Mouse (Mus musculus) neural tube, embryonic 13.5 days (tissue): ENCODE data around the gene Kcnip1. TPM values are rescaled to one million over a fixed set of nuclear protein-coding genes. Genes with fewer than 3 reads are reported as not detected.

Source experiments
- ATAC-seq: fragments of 200-750 bp; cut with Nextera tagmentation; 2 replicates; pipeline ENCODE4 v1.8.0; 2017; ENCODE audit warnings: low read depth, mild to moderate bottlenecking, moderate TSS enrichment, moderate library complexity
- H3K27ac ChIP-seq: fragments of 300-500 bp; sonication (generic); replicated peaks from 2 replicates; pipeline ENCODE4 v1.5.1; 2015; ENCODE audit warnings: moderate library complexity, mild to moderate bottlenecking, inconsistent platforms
- H3K27me3 ChIP-seq: fragments of 300-500 bp; sonication (generic); 2 replicates; pipeline ENCODE4 v1.6.1; 2015; ENCODE audit warnings: mild to moderate bottlenecking, inconsistent platforms
- H3K36me3 ChIP-seq: fragments of 300-500 bp; sonication (generic); 2 replicates; pipeline ENCODE4 v1.6.1; 2015; ENCODE audit warnings: mild to moderate bottlenecking, inconsistent platforms
- H3K4me1 ChIP-seq: fragments of 300-500 bp; sonication (generic); replicated peaks from 2 replicates; pipeline ENCODE4 v1.6.1; 2015; ENCODE audit warnings: inconsistent platforms
- H3K4me2 ChIP-seq: fragments of 300-500 bp; sonication (generic); 2 replicates; pipeline ENCODE4 v1.6.1; 2015; ENCODE audit warnings: inconsistent platforms, mild to moderate bottlenecking, moderate library complexity
- H3K4me3 ChIP-seq: fragments of 300-500 bp; sonication (generic); 2 replicates; pipeline ENCODE4 v1.5.1; 2015; ENCODE audit warnings: mild to moderate bottlenecking, inconsistent platforms
- H3K9ac ChIP-seq: fragments of 300-500 bp; sonication (generic); 2 replicates; pipeline ENCODE4 v1.6.1; 2015; ENCODE audit warnings: moderate library complexity, mild to moderate bottlenecking, inconsistent platforms
- H3K9me3 ChIP-seq: fragments of 300-500 bp; sonication (generic); 2 replicates; pipeline ENCODE4 v1.6.1; 2016; ENCODE audit warnings: inconsistent platforms
- WGBS: fragments of 180-500 bp; shearing (Covaris S2); methylation state at CpG from one replicate; pipeline ENCODE4 v1.1.7; 2015; 5-methylcytosine and 5-hydroxymethylcytosine counted together
- polyA plus RNA-seq: library from polyadenylated mRNA; unstranded; fragments of >200 nt; fragmentation: Nextera tagmentation; extraction: Ambion mirVana; gene quantifications from 2 replicates; pipeline ENCODE4 v1.2.1, GENCODE M21; 2015

Gene Kcnip1
- polyA plus RNA-seq, 1 experiment from 2014 or later: 83.2 TPM

- no peaks in the 10 kb centered on the region for H3K27me3 ChIP-seq
- no peak overlapping the region for H3K4me3 ChIP-seq
- WGBS: 87% methylated on average over 8 of the region's 8 CpGs
- H3K36me3 ChIP-seq: no peaks in the 10 kb centered on the region
- ATAC-seq: no peak
- H3K4me1 ChIP-seq: 0 out of 2 replicates have a peak, but pooled peaks cover 3% of the 10 kb centered on the region
- no peaks in the 10 kb centered on the region for H3K9me3 ChIP-seq
- no peak overlapping the region for H3K27ac ChIP-seq
- H3K4me2 ChIP-seq: no peak overlapping the region
- no peak overlapping the region for H3K9ac ChIP-seq
Measured at GRCm38 (mm10) chr11:33951684-33952625, 41.0 kb downstream of the Kcnip1 start.

GRCm38 (mm10) chr11:33951155-33951554, 41.8 kb downstream of the Kcnip1 start:
- H3K4me1 ChIP-seq: no peaks in the 10 kb centered on the region
- WGBS: 37% methylated on average over 5 of the region's 5 CpGs
- H3K36me3 ChIP-seq: no peaks in the 10 kb centered on the region
- H3K9me3 ChIP-seq: no peaks in the 10 kb centered on the region
- no peak for ATAC-seq
- H3K27ac ChIP-seq: no peak overlapping the region
- no peaks in the 10 kb centered on the region for H3K27me3 ChIP-seq
- no peak overlapping the region for H3K9ac ChIP-seq
- no peak overlapping the region for H3K4me2 ChIP-seq
- H3K4me3 ChIP-seq: no peak overlapping the region

DNA sequence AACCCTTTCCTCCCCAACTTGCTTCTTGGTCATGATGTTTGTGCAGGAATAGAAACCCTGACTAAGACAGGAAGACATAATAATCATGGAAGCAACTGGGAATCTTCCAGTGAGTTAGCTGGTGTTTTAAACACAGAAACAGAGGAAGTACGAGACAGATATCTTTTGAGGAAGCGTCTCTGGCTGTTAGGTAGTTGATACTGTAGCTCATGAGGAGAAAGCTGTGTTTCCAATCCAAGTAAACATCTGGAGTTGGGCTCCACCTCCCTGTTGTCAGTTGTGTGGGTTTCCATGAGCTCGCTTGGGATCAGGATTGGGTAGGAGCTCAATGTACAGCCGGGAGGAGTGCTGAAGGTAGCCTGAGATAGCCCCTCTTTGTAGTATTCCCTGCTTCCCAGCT, 46.5 kb downstream of the Kcnip1 start:
- no peak overlapping the region for H3K9ac ChIP-seq
- H3K4me1 ChIP-seq: no peaks in the 10 kb centered on the region
- H3K9me3 ChIP-seq: no peaks in the 10 kb centered on the region
- no peak overlapping the region for H3K4me3 ChIP-seq
- no peak for ATAC-seq
- no peaks in the 10 kb centered on the region for H3K36me3 ChIP-seq
- no peaks in the 10 kb centered on the region for H3K27me3 ChIP-seq
- H3K4me2 ChIP-seq: no peak overlapping the region
- 88% methylated on average over 4 of the region's 4 CpGs for WGBS
- H3K27ac ChIP-seq: no peak overlapping the region

DNA sequence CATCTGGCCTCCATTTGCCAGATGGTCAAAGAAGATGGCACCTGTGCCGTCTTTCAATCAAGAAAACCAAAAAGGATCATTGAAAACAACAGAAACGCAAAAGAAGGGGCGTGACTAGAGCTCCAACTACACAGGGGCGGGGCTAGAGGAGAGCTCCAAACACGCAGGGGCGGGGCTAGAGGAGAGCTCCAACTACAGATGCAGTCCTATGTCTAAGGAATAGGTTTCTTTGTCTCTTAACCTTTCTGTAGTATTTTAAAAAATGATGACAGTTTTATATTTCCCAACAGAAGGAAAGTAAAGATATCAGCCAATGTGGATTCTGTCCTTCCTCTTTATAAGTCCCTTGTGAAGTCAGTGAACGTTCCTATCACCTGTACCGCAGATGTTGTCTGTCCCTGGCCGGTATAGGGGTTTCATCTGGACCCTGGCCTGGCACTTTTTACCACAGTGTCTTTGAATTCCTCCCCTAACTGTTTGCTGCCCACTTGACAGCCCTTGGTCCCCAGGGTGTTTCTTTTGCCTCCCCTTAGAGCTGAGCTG, 48.1 kb downstream of the Kcnip1 start:
- 89% methylated on average over 9 of the region's 9 CpGs for WGBS
- Histone ChIP-seq H3K27me3 (no peaks in the 10 kb centered on the region), H3K4me1 (no peaks in the 10 kb centered on the region), H3K36me3 (no peaks in the 10 kb centered on the region), H3K9me3 (no peaks in the 10 kb centered on the region), H3K9ac (no peak overlapping the region), H3K4me3 (no peak overlapping the region), H3K27ac (no peak overlapping the region), H3K4me2 (no peak overlapping the region)
- no peak for ATAC-seq

DNA sequence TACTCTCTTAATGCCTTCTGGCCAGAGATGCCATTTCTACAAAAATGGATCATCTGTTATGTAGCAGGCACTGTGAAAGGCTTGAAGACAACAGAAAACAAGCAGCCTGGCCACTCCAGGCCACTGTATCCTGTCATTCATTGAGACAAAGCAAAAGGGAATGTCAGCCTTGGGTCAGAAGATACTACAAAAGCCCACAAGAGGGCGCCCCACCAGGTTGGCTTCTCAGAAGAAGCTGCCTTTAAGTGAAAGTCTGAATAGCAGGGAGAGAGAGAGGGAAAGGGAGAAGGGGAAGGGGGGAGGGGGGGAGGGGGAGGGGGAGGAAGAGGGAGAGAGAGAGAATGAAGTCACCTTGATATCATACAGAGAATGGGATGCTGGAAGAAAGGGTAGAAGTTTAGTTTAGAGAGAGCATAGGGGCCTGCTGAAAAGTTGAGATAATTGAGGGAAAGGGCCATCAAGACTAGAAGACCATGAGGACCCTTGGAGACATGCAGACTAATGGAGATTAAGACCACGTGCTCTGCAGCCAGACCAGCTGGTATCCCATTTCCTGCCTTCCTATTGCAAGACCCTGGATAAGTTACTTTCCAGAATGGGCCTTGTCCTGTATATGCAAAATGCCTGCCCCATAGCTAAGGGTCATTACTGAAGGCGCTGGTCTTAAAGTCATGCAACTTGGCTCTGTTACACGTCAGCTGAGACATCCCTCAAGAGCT, 48.7 kb downstream of the Kcnip1 start:
- Histone ChIP-seq H3K27ac (no peak overlapping the region), H3K9me3 (no peaks in the 10 kb centered on the region), H3K4me2 (no peak overlapping the region), H3K4me3 (no peak overlapping the region), H3K36me3 (no peaks in the 10 kb centered on the region), H3K9ac (no peak overlapping the region), H3K27me3 (no peaks in the 10 kb centered on the region), H3K4me1 (no peaks in the 10 kb centered on the region)
- 66% methylated on average over 4 of the region's 4 CpGs for WGBS
- ATAC-seq: no peak

DNA sequence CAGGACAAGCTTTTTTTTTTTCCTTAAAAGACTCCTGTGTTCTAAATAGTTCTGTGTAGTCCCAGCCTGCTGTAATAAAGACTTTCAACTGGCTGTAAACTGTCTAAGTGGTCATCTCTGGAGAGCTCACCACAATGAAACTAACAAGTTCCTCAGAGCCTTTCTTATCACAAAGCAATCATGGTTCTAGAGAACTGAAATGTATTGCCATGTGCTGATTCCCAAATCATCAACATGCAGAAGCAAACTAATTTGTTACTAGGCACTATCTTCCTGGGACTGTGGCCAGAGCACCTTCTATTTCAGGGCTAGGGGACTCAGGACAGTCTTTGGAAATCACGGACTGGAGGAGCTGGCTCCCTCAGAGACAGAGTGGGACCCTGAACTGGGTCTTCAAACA, 49.4 kb downstream of the Kcnip1 start:
- Histone ChIP-seq H3K4me2 (no peak overlapping the region), H3K36me3 (no peaks in the 10 kb centered on the region), H3K4me1 (peaks cover 6% of the 10 kb centered on the region; the same call in 1 of the 2 replicates), H3K27me3 (no peaks in the 10 kb centered on the region), H3K4me3 (no peak overlapping the region), H3K27ac (no peak overlapping the region), H3K9ac (no peak overlapping the region), H3K9me3 (no peaks in the 10 kb centered on the region)
- 64% methylated on average over 1 of the region's 1 CpGs for WGBS
- ATAC-seq: no peak

DNA sequence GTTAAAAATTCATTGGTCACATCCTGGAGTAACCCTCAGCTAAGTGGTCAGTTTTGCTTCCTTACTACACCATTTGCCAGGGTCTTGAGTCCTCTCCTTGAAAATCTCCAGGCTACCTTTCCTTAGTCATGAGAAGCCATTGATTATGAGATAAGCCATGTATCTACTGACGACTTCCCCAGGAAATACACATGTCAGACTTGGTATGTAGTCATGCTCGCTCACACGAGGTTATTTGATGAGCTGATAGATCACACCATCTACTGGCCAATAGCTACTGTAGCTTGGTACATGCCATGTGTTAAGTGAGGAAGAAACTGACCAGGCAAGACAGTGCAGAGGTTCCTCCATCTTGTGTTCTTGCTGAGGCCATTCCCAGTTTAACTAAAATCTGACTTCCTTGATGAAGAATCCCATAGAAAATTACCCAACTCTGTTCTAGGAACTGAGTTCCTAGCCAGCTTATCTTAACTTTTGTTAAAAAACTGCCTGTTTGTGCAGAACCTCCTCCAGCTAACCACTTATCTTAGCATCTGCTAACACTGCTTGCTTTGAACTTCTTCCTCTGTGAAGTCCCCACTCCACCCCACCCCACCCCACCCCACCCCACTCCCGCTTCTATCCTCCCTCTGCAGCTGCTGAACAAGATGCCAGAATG, 53.4 kb downstream of the Kcnip1 start:
- H3K27ac ChIP-seq: no peak overlapping the region
- 87% methylated on average over 4 of the region's 4 CpGs for WGBS
- H3K4me2 ChIP-seq: no peak overlapping the region
- no peaks in the 10 kb centered on the region for H3K9me3 ChIP-seq
- H3K9ac ChIP-seq: no peak overlapping the region
- no peaks in the 10 kb centered on the region for H3K36me3 ChIP-seq
- peaks cover 8% of the 10 kb centered on the region; the same call in 1 of the 2 replicates for H3K4me1 ChIP-seq
- H3K27me3 ChIP-seq: no peaks in the 10 kb centered on the region
- no peak overlapping the region for H3K4me3 ChIP-seq
- no peak for ATAC-seq

DNA sequence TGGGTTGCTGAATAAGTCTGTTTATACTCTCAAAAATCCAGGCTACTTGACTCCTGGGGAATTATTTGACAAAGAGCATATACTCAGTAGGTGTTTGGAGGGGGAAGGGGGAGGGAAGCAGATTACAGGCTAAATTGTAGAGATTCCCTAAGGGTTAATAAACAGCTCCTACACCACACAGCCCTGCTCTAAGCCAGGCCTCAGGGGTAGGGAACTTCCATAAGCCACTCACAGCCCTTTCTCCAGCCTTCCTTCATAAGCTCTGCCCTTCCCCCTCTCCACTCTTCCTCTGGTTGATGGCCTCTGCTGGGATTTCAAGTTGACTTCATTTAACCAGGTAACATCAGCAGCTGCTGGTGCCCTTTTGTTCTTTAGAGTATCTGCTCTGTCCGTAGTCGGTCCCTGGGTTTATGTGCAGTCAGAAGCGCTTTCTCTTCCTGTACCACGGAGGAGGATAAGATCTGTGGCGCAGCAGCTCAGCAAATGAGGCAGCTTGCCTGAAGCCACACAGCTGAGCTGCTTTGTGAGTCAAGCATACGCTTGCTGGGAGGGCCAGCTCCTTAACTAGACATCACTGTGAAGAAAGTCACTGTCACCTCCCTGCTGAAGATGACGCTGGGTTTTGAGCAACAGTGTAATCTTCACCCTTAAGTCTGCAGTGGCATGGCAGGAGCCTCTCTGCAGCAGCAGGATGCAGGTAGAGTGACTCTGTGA, 54.2 kb downstream of the Kcnip1 start:
- Histone ChIP-seq H3K27me3 (no peaks in the 10 kb centered on the region), H3K9ac (no peak overlapping the region), H3K4me2 (no peak overlapping the region), H3K9me3 (no peaks in the 10 kb centered on the region), H3K4me3 (no peak overlapping the region), H3K36me3 (no peaks in the 10 kb centered on the region), H3K27ac (no peak overlapping the region; the same call in 1 of the 2 replicates), H3K4me1 (peaks cover 8% of the 10 kb centered on the region; the same call in 1 of the 2 replicates)
- no peak for ATAC-seq
- 61% methylated on average over 7 of the region's 7 CpGs for WGBS

DNA sequence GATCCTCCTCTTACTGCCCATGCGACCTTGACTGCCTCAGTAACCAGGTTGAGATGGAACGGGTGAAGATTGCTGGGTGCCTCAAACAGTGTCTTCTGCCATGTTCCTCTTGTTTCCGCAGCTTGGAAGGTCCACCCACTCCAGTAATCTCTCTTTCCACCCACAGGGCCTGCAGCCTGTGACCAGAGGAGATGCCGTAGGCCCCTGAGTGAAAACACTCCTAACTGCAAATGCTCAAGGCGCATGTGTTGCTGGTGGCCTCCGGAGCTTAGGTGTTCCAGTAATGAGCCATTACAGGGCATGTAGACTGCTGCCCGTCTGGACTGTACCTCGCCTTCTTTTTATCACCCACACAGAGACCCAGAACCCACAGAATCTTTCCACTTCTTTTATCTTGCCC, 55.3 kb downstream of the Kcnip1 start:
- WGBS: 88% methylated on average over 8 of the region's 8 CpGs

GRCm38 (mm10) chr11:33934286-33934685, 58.7 kb downstream of the Kcnip1 start:
- H3K27me3 ChIP-seq: no peaks in the 10 kb centered on the region
- WGBS: 65% methylated on average over 9 of the region's 9 CpGs
- no peak overlapping the region for H3K27ac ChIP-seq
- no peak overlapping the region for H3K9ac ChIP-seq
- no peak overlapping the region for H3K4me3 ChIP-seq
- no peak overlapping the region for H3K4me2 ChIP-seq
- no peak for ATAC-seq
- peaks cover 23% of the 10 kb centered on the region for H3K4me1 ChIP-seq
- H3K9me3 ChIP-seq: no peaks in the 10 kb centered on the region
- H3K36me3 ChIP-seq: no peaks in the 10 kb centered on the region

More for the DNA sequence above, 55.3 kb downstream of the Kcnip1 start:
- Histone ChIP-seq H3K27me3 (no peaks in the 10 kb centered on the region), H3K27ac (no peak overlapping the region), H3K4me1 (peaks cover 10% of the 10 kb centered on the region), H3K4me2 (no peak overlapping the region), H3K4me3 (no peak overlapping the region), H3K36me3 (no peaks in the 10 kb centered on the region), H3K9ac (no peak overlapping the region), H3K9me3 (no peaks in the 10 kb centered on the region)
- no peak for ATAC-seq

DNA sequence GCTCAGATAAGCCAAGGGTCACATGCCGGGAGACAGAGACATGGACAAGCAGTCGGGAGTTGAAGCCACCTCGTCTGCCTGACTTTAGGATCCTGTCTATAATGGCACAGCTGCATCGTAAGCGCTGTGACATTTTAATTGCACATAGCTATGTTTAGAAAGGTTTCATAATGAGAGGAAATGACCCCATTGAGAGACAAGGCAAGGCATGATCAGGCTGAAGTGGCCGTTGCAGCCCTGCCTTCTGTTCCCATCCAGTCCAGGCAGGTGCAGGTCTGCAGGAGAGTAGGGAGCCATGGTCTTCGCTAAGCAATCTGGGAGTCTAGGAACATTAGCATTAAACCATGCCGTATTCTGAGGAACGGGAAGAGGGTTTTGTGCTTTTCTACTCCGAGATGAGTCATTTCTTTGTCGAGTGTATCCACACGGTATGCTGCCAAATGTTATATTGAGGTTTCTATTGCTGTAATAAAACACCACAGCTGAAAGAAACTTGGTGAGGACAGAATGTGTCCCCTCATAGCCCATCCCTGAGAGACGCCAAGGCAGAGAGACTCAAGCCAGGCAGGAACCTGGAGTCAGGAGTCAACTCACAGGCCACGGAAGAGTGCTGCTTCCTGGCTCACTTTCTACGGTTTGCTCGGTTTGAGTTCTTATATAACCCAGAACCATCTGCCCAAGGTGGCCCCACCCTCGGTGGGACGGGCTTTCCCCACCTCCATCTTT, 60.4 kb downstream of the Kcnip1 start:
- H3K9me3 ChIP-seq: no peaks in the 10 kb centered on the region
- no peaks in the 10 kb centered on the region for H3K36me3 ChIP-seq
- H3K4me2 ChIP-seq: peak overlapping the region; percentile 27
- 42% methylated on average over 18 of the region's 18 CpGs for WGBS
- no peak overlapping the region for H3K4me3 ChIP-seq
- 0 out of 2 replicates have a peak overlapping the region, but pooled peaks have one; percentile 18 for H3K27ac ChIP-seq
- ATAC-seq: no peak
- H3K27me3 ChIP-seq: peaks cover 11% of the 10 kb centered on the region
- H3K4me1 ChIP-seq: peaks cover 24% of the 10 kb centered on the region
- H3K9ac ChIP-seq: no peak overlapping the region
